Mouse (Mus musculus) heart, adult 2 months (tissue): ENCODE results near the gene Tcl1b5. TPM values are rescaled to one million over a fixed set of nuclear protein-coding genes. Genes with fewer than 3 reads are reported as not detected.

Source experiments
- DNase-seq, 2 experiments: peaks; one replicate each; pipeline ENCODE4 v3.0.0; 2021
- H3K27ac ChIP-seq: fragments of 200-600 bp; 2 replicates; pipeline ENCODE4 v1.8.1; 2022
- H3K27me3 ChIP-seq: fragments of 200-500 bp; 2 replicates; pipeline ENCODE4 v1.6.1; 2012; ENCODE audit warnings: mild to moderate bottlenecking, low read length, inconsistent platforms, mixed read lengths; ENCODE audit not compliant: control insufficient read depth, insufficient read depth
- H3K36me3 ChIP-seq: fragments of 200-500 bp; 2 replicates; pipeline ENCODE4 v1.6.1; 2012; ENCODE audit warnings: low read length, inconsistent platforms; ENCODE audit not compliant: control insufficient read depth, insufficient read depth
- H3K4me1 ChIP-seq: fragments of 200-500 bp; 2 replicates; pipeline ENCODE4 v1.6.1; 2011; ENCODE audit warnings: low read length; ENCODE audit not compliant: control insufficient read depth, insufficient read depth
- H3K4me3 ChIP-seq: fragments of 200-600 bp; 2 replicates; pipeline ENCODE4 v1.8.1; 2022
- H3K79me2 ChIP-seq: fragments of 200-500 bp; replicated peaks from 2 replicates; pipeline ENCODE4 v1.6.1; 2012; ENCODE audit warnings: mild to moderate bottlenecking, inconsistent platforms, low read length, moderate library complexity, mixed read lengths; ENCODE audit not compliant: control insufficient read depth, insufficient read depth
- H3K9ac ChIP-seq: fragments of 200-500 bp; 2 replicates; pipeline ENCODE4 v1.6.1; 2012; ENCODE audit warnings: low read depth, mild to moderate bottlenecking, control low read depth, inconsistent platforms, low read length, mixed read lengths
- CTCF ChIP-seq: fragments of 200-600 bp; IDR thresholded peaks from 2 replicates; pipeline ENCODE4 v1.8.1; 2022; ENCODE audit warnings: antibody characterized with exemption, mild to moderate bottlenecking, moderate library complexity
- EP300 ChIP-seq: fragments of 200-500 bp; IDR thresholded peaks from 2 replicates; pipeline ENCODE4 v1.6.1; 2011; ENCODE audit warnings: low read depth, low read length, control low read depth; ENCODE audit not compliant: insufficient read depth
- POLR2A ChIP-seq: fragments of 200-500 bp; IDR thresholded peaks from 2 replicates; pipeline ENCODE4 v1.6.1; 2011; ENCODE audit warnings: mild to moderate bottlenecking, low read depth, low read length, control low read depth; ENCODE audit not compliant: insufficient read depth
- WGBS: fragments of 180-500 bp; shearing (Covaris S2); methylation state at CpG from one replicate; pipeline ENCODE4 v1.1.7; 2018; 5-methylcytosine and 5-hydroxymethylcytosine counted together
- intact Hi-C: fragments of 180-260 bp; cut with DNase I; formaldehyde crosslinking; loops from one replicate; pipeline ENCODE4 v1.15.1; 2025
- polyA plus RNA-seq: library from polyadenylated mRNA; depleted of rRNA; stranded (reverse); fragments of >200 nt; gene quantifications from 2 replicates; pipeline ENCODE4 v1.2.3, GENCODE M21; 2012; rRNA removed
- total RNA-seq, 2 experiments: library from RNA; stranded (reverse); gene quantifications; 2 replicates each; pipeline ENCODE4 v1.2.3; 2021

Gene Tcl1b5
- total and polyA plus RNA-seq, 3 experiments: not detected

DNA sequence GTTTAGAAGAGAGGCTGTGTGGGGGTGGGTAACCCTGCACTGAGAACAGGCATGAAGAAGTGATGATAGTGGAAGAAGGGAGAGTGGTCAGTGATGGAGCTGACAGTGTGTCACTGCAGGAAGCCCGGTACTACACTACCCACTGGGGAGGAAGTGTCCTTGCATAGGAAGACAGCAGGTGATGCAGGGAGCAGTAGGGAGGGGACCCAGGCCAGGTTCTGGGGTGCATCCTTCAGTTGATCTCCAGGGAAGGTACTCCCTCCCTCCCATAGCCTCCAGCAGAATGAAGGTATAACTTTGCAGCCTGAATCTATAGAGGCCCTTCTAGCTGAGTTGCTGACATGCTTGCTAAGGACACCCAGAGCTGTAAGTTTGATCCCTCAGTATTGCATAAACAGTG, 30.9 kb downstream of the Tcl1b5 start:
- Histone ChIP-seq H3K27ac (no peak overlapping the region), H3K27me3 (no peaks in the 10 kb centered on the region), H3K9ac (no peak overlapping the region), H3K4me3 (no peak overlapping the region), H3K36me3 (no peaks in the 10 kb centered on the region), H3K4me1 (no peaks in the 10 kb centered on the region), H3K79me2 (no peaks in the 10 kb centered on the region)
- no peak for DNase-seq
- 35% methylated on average over 1 of the region's 1 CpGs for WGBS
- intact Hi-C loops: no loop called here
- TF ChIP-seq EP300 (no peak), POLR2A (no peak), CTCF (no peak)

DNA sequence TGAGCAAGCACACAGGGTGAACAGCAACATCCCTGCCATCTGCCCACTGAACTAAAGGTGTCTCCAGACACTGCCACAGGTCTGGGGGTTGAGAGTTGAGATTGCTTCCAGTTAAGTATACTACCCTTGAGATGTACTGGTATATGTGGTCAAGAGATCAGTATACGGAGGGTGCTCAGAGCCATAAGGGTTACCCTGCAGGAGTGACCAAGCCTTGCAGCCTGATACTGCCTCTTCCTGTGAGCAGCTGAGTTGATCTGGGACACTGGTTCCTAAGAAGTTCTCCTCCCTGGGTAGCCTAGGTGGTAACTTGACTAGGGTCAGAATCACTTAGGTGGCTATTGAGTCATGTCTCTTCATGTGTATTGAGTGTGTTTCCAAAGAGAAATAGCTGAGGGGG, 32.3 kb downstream of the Tcl1b5 start:
- H3K27ac ChIP-seq: no peak overlapping the region
- TF ChIP-seq EP300 (no peak), CTCF (no peak), POLR2A (no peak)
- H3K79me2 ChIP-seq: no peaks in the 10 kb centered on the region
- no peaks in the 10 kb centered on the region for H3K4me1 ChIP-seq
- intact Hi-C loops: no loop called here
- no peaks in the 10 kb centered on the region for H3K27me3 ChIP-seq
- no peak overlapping the region for H3K9ac ChIP-seq
- H3K4me3 ChIP-seq: no peak overlapping the region
- H3K36me3 ChIP-seq: no peaks in the 10 kb centered on the region
- WGBS: 82% methylated on average over 1 of the region's 1 CpGs
- no peak for DNase-seq

DNA sequence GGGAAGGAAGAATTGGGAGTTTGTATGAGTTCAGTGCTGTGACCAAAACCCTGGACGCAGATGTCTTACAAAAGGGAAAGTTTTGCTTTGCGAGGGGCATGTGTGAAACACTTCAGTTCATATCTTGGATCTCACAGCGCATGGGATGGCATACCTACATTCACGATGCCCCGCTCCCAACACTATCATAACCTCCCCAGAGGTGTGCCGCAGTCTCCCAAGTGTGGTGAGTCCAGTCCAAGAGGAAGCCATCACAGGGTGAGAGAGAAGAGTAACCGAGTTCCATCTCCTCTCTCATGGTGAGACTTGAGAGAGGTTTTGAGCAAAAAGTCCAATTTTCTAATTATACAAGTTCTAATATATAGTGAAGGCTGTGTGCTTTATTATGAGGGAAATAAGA, 33.1 kb downstream of the Tcl1b5 start:
- no peak for DNase-seq
- H3K36me3 ChIP-seq: no peaks in the 10 kb centered on the region
- no peaks in the 10 kb centered on the region for H3K4me1 ChIP-seq
- WGBS: 89% methylated on average over 7 of the region's 7 CpGs
- no peak overlapping the region for H3K9ac ChIP-seq
- H3K27me3 ChIP-seq: no peaks in the 10 kb centered on the region
- H3K27ac ChIP-seq: no peak overlapping the region
- H3K79me2 ChIP-seq: no peaks in the 10 kb centered on the region
- intact Hi-C loops: no loop called here
- TF ChIP-seq CTCF: no peak
- no peak for TF ChIP-seq EP300
- TF ChIP-seq POLR2A: no peak
- no peak overlapping the region for H3K4me3 ChIP-seq

DNA sequence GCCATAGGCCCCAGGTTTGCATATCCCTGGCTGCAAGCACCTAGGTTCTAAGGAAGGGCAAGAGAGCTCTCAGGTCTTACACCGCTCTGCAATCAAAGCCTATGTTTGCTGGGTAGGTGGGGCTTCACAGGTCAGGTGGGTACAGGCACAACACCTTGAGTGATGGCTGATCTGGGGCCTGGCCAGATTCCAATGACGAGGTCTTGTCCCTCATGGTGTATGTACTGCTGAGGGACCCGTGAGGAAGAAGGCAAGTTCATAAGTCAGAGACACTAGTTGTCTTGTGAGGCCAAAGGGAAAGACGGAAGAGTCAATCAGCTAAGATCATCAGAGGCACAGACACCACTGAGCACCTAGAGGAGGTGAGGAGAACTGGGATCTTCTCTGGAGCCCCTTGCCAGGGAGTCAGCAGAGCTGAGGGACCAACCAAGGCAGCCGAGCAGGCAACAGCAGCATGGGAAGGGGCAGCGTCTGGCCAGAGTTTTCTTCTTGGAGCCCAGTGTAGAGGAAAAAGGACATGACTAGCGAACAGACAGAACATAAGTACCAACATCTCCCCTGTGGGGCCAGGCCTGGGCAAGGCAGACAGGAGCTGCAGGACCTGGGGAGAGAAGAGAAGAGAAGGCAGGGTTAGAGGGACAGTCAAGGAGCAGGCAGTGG, 41.1 kb downstream of the Tcl1b5 start:
- Histone ChIP-seq H3K4me1 (no peaks in the 10 kb centered on the region), H3K36me3 (no peaks in the 10 kb centered on the region), H3K79me2 (no peaks in the 10 kb centered on the region), H3K27ac (no peak overlapping the region), H3K4me3 (no peak overlapping the region), H3K9ac (no peak overlapping the region), H3K27me3 (no peaks in the 10 kb centered on the region)
- no peak for DNase-seq
- no peak for TF ChIP-seq EP300
- TF ChIP-seq POLR2A: no peak
- TF ChIP-seq CTCF: no peak
- 77% methylated on average over 7 of the region's 7 CpGs for WGBS
- intact Hi-C loops: no loop called here

DNA sequence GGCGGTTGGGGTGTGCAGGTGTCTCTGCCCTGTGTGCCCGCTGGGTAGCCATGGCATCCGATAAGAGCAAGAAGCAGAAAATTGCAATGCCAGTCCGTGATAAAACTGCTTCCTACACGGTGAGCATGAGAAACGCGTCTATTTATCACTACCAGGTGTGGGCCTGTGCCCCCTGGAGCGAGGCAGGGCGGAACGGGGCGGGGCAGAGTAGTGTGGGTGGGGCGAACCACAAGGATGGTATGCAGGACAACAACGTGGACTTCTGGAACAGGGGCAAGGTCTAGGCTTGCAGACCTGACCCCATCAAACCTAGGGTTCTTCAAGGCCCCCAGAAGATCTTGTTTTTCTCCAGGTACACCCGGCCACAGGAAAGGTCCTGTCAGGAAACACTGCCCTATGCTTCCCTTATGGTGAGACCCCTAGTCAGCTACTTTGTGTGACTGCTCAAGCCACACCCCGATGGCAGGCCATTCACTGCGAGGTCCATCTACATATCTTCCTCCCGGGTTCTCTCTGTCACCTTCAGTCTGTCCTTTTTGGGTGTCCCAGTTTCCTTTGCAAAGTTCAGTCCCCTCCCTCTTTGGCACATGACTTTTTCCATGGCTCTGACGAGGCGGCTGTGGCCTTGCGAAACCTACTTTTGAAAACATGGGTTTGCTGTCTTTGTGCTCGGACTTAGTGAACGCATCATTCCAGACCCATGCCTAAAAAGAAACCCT, 46.6 kb downstream of the Tcl1b5 start, which contains the start of gene Tcl1:
TSS of gene Tcl1 (minus strand) at position 193 of the 719 bp plus-strand sequence.
- Histone ChIP-seq H3K4me1 (no peaks in the 10 kb centered on the region), H3K9ac (no peak within 1 kb of the TSS), H3K27ac (no peak within 1 kb of the TSS), H3K36me3 (no peaks in the 10 kb centered on the region), H3K79me2 (no peaks in the 10 kb centered on the region), H3K4me3 (no peak within 1 kb of the TSS), H3K27me3 (no peaks in the 10 kb centered on the region)
- TF ChIP-seq POLR2A (no peak), CTCF (no peak), EP300 (no peak)
- DNase-seq: no peak
- WGBS: 84% methylated on average over 22 of the region's 22 CpGs
- intact Hi-C loops: no loop called here

DNA sequence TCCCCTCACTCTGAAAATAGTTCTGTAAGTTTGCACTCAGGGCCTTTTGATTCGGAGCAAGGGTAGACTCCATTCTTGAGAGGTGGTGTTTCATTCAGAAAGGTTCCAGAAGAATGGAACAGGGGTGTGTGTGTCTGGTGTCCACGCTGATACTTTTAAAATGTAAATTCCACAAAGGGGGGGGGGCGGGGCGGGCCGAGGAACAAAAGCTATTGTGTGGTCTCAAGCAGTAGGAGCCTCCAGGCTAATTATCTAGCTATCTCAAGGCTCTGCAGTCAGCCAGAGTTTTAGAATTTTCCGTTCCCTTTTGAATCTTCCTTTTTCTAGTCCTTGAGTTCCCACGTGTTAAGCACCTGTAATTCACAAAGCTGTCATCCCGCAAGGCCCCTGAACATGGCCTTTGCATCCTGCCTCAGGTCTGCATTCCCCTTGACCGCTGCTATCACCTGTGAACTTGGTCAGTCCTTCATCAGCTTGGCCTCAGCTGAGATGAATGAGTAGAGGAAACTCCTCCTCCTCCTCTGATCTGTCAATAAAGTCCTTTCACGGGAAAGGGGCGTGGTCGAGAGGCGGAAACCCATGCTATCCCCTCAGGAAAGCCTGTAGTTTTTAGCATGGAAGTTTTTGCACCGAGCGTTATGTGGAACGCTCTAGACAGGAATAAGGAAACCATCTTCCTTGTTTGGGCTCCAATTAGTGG, 48.6 kb downstream of the Tcl1b5 start:
- no peaks in the 10 kb centered on the region for H3K4me1 ChIP-seq

More for the DNA sequence above, 48.6 kb downstream of the Tcl1b5 start:
- intact Hi-C loops: no loop called here
- DNase-seq: no peak
- H3K27me3 ChIP-seq: no peaks in the 10 kb centered on the region
- TF ChIP-seq POLR2A (no peak), EP300 (no peak), CTCF (no peak)
- H3K9ac ChIP-seq: no peak overlapping the region
- H3K27ac ChIP-seq: no peak overlapping the region
- no peaks in the 10 kb centered on the region for H3K36me3 ChIP-seq
- WGBS: 51% methylated on average over 16 of the region's 16 CpGs
- H3K79me2 ChIP-seq: no peaks in the 10 kb centered on the region
- no peak overlapping the region for H3K4me3 ChIP-seq

Other genes starting within 250 kb of the Tcl1b5 start
- 1 to 10 TPM; 7.0 to 8.5 TPM for gene Syne3, start 166.5 kb upstream of the Tcl1b5 start, total RNA-seq
- 2.3 and 3.0 TPM in 2 replicates for gene Syne3, start 166.5 kb upstream of the Tcl1b5 start, polyA plus RNA-seq
- 10 to 100 TPM; 86.5 to 94.7 TPM for gene Glrx5, start 143.7 kb upstream of the Tcl1b5 start, total RNA-seq
- gene Glrx5, start 143.7 kb upstream of the Tcl1b5 start, polyA plus RNA-seq: 103 and 104 TPM in 2 replicates
- not detected for gene Tcl1b2, start 30.3 kb upstream of the Tcl1b5 start, total RNA-seq
- gene Tcl1b2, start 30.3 kb upstream of the Tcl1b5 start, polyA plus RNA-seq: not detected in 2 replicates
- not detected for gene Tcl1b1, start 16.7 kb upstream of the Tcl1b5 start, total RNA-seq
- gene Tcl1b1, start 16.7 kb upstream of the Tcl1b5 start, polyA plus RNA-seq: not detected in 2 replicates
- gene Tcl1b3, start 14.7 kb downstream of the Tcl1b5 start, total RNA-seq: not detected
- gene Tcl1b3, start 14.7 kb downstream of the Tcl1b5 start, polyA plus RNA-seq: not detected in 2 replicates
- not detected for gene Tcl1b4, start 25.6 kb downstream of the Tcl1b5 start, total RNA-seq
- not detected in 2 replicates for gene Tcl1b4, start 25.6 kb downstream of the Tcl1b5 start, polyA plus RNA-seq
- gene Tcl1, start 46.4 kb downstream of the Tcl1b5 start, total RNA-seq: not detected
- not detected in 2 replicates for gene Tcl1, start 46.4 kb downstream of the Tcl1b5 start, polyA plus RNA-seq
- under 1 TPM; 0.09 to 0.10 TPM for gene Tunar, start 157.5 kb downstream of the Tcl1b5 start, total RNA-seq
- gene Tunar, start 157.5 kb downstream of the Tcl1b5 start, polyA plus RNA-seq: not detected in 2 replicates